Mouse (Mus musculus) limb, embryonic 11.5 days (tissue): Measurements from ENCODE around the gene Me1. TPM values are rescaled to one million over a fixed set of nuclear protein-coding genes. Genes with fewer than 3 reads are reported as not detected.

Experiments
- ATAC-seq: fragments of 200-750 bp; cut with Nextera tagmentation; 2 replicates; pipeline ENCODE4 v1.8.0; 2017; ENCODE audit warnings: low read depth; ENCODE audit not compliant: insufficient number of reproducible peaks, low FRiP score, low TSS enrichment
- DNase-seq: peaks from one replicate; pipeline ENCODE4 v3.0.0-alpha.2; 2015; ENCODE audit warnings: low spot score
- H3K27ac ChIP-seq: fragments of 300-500 bp; sonication (generic); replicated peaks from 2 replicates; pipeline ENCODE4 v1.5.1; 2014; ENCODE audit warnings: low read depth, mild to moderate bottlenecking, low read length
- H3K27me3 ChIP-seq: fragments of 300-500 bp; sonication (generic); 2 replicates; pipeline ENCODE4 v1.6.1; 2014; ENCODE audit warnings: mild to moderate bottlenecking, low read length, mixed read lengths; ENCODE audit not compliant: control insufficient read depth, insufficient read depth
- H3K36me3 ChIP-seq: fragments of 300-500 bp; sonication (generic); 2 replicates; pipeline ENCODE4 v1.6.1; 2014; ENCODE audit warnings: mild to moderate bottlenecking, low read length, moderate library complexity, mixed read lengths; ENCODE audit not compliant: control insufficient read depth, insufficient read depth
- H3K4me1 ChIP-seq: fragments of 300-500 bp; sonication (generic); 2 replicates; pipeline ENCODE4 v1.6.1; 2014; ENCODE audit warnings: low read length, mixed read lengths; ENCODE audit not compliant: control insufficient read depth, insufficient read depth
- H3K4me2 ChIP-seq: fragments of 300-500 bp; sonication (generic); 2 replicates; pipeline ENCODE4 v1.6.1; 2014; ENCODE audit warnings: low read depth, mild to moderate bottlenecking, moderate library complexity; ENCODE audit not compliant: severe bottlenecking
- H3K4me3 ChIP-seq: fragments of 300-500 bp; sonication (generic); 2 replicates; pipeline ENCODE4 v1.5.1; 2014; ENCODE audit warnings: low read depth, low read length
- H3K9ac ChIP-seq: fragments of 300-500 bp; sonication (generic); 2 replicates; pipeline ENCODE4 v1.6.1; 2014; ENCODE audit warnings: mild to moderate bottlenecking, low read length
- H3K9me3 ChIP-seq: fragments of 300-500 bp; sonication (generic); 2 replicates; pipeline ENCODE4 v1.6.1; 2016; ENCODE audit warnings: low read length; ENCODE audit not compliant: control insufficient read depth
- WGBS: fragments of 180-500 bp; shearing (Covaris S2); extraction: QIAGEN DNeasy Blood & Tissue Kit; methylation state at CpG from one replicate; pipeline ENCODE4 v1.1.7; 2014; 5-methylcytosine and 5-hydroxymethylcytosine counted together
- polyA plus RNA-seq: library from polyadenylated mRNA; unstranded; fragments of >200 nt; fragmentation: Nextera tagmentation; extraction: Ambion mirVana; gene quantifications from 2 replicates; pipeline ENCODE4 v1.2.1, GENCODE M21; 2014

The Me1 gene
- polyA plus RNA-seq, 1 experiment from 2014 or later = 11.4 TPM

- Histone ChIP-seq H3K4me3 (no peak overlapping the region), H3K27me3 (no peaks in the 10 kb centered on the region), H3K4me1 (no peaks in the 10 kb centered on the region; the same call in 1 of the 2 replicates), H3K36me3 (no peaks in the 10 kb centered on the region), H3K9me3 (no peaks in the 10 kb centered on the region), H3K27ac (no peak overlapping the region), H3K9ac (no peak overlapping the region), H3K4me2 (no peak overlapping the region)
- ATAC-seq = no peak
- no peak for DNase-seq
- 97% methylated on average over 3 of the region's 3 CpGs for WGBS
These were observed 34.5 kb downstream of the Me1 start for GRCm38 (mm10) chr9:86661266-86661665.

DNA sequence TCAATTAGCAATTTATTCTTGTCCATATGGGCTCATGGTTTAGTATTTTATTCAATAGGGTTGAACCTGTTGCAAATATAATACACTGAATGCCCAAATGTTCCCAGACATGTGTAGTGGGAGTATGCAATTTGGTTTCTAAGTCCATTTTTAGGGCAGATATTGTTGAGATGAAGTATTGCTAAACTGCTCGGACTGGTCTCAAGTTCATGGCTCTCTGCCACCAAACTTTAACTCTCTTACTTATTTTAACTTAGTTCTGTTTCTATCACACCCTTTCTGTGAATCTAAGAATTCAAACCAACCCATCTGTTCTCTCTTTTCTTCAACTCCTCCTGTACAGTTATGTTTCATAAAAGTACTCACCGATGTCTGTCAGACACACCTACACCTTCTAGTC is 35.4 kb downstream of the Me1 start:
- Histone ChIP-seq H3K4me1 (no peaks in the 10 kb centered on the region; the same call in 1 of the 2 replicates), H3K4me3 (no peak overlapping the region), H3K4me2 (no peak overlapping the region), H3K27ac (no peak overlapping the region), H3K9ac (no peak overlapping the region), H3K27me3 (no peaks in the 10 kb centered on the region), H3K9me3 (no peaks in the 10 kb centered on the region), H3K36me3 (no peaks in the 10 kb centered on the region)
- DNase-seq = no peak
- WGBS = 93% methylated on average over 2 of the region's 2 CpGs
- no peak for ATAC-seq

- no peak overlapping the region for H3K4me3 ChIP-seq
- 67% methylated on average over 4 of the region's 4 CpGs for WGBS
- H3K4me2 ChIP-seq = no peak overlapping the region
- no peaks in the 10 kb centered on the region for H3K9me3 ChIP-seq
- no peaks in the 10 kb centered on the region for H3K36me3 ChIP-seq
- H3K4me1 ChIP-seq = no peaks in the 10 kb centered on the region; the same call in 1 of the 2 replicates
- DNase-seq (peak; percentile 32), ATAC-seq (peak; percentile 63)
- no peak overlapping the region for H3K27ac ChIP-seq
- no peak overlapping the region for H3K9ac ChIP-seq
- no peaks in the 10 kb centered on the region for H3K27me3 ChIP-seq
These were observed 37.4 kb downstream of the Me1 start for GRCm38 (mm10) chr9:86658347-86658746.

DNA sequence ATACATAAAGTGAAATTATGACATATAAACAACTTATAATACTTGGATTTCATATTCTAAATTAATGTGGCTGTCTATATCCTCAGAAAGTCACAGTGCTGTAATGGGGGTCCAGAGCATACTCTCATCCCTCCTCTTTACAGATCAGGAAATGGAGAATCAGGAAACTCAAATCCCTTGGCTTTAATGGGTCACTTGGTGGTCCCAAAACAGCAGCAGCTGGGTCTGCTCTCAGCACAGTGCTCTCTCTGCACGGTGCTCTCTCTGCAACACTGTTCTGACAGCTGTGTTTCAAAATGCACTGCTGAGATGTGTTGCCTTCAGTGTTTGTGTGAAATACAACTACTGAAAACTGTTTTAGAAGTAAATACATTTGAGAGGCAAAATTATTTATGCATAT is 43.6 kb downstream of the Me1 start:
- no peak for ATAC-seq
- Histone ChIP-seq H3K4me2 (no peak overlapping the region), H3K27me3 (no peaks in the 10 kb centered on the region), H3K9me3 (no peaks in the 10 kb centered on the region), H3K4me3 (no peak overlapping the region), H3K9ac (no peak overlapping the region), H3K4me1 (no peaks in the 10 kb centered on the region), H3K36me3 (no peaks in the 10 kb centered on the region), H3K27ac (no peak overlapping the region)
- no peak for DNase-seq
- WGBS = 56% methylated on average over 1 of the region's 1 CpGs

GRCm38 (mm10) chr9:86651254-86651653 is 44.5 kb downstream of the Me1 start:
- no peaks in the 10 kb centered on the region for H3K9me3 ChIP-seq
- H3K9ac ChIP-seq = no peak overlapping the region
- no peaks in the 10 kb centered on the region for H3K27me3 ChIP-seq
- WGBS = 65% methylated on average over 3 of the region's 3 CpGs
- DNase-seq = no peak
- H3K36me3 ChIP-seq = no peaks in the 10 kb centered on the region
- H3K4me1 ChIP-seq = no peaks in the 10 kb centered on the region
- ATAC-seq = no peak
- H3K4me2 ChIP-seq = no peak overlapping the region
- H3K4me3 ChIP-seq = no peak overlapping the region
- no peak overlapping the region for H3K27ac ChIP-seq

DNA sequence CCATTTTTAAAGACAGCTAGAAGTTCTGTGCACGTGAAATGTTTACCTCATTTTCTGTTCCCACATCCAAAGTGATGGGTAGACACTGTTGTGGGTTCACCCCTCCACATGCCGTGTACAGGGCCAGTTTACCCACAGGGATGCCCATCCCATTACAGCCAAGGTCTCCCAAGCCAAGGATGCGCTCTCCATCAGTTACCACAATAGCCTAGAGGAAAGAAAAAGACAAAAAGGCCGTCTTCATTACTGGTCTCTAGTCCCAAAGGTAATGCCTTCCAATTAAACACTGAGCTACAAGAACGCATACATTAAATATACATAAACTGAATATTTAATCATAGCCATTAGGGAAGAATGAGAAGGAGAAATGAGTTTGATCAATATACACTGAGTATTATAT is 44.9 kb downstream of the Me1 start:
- Histone ChIP-seq H3K4me2 (no peak overlapping the region), H3K27ac (no peak overlapping the region), H3K9me3 (no peaks in the 10 kb centered on the region), H3K4me3 (no peak overlapping the region), H3K27me3 (no peaks in the 10 kb centered on the region), H3K9ac (no peak overlapping the region), H3K4me1 (no peaks in the 10 kb centered on the region), H3K36me3 (no peaks in the 10 kb centered on the region)
- no peak for DNase-seq
- ATAC-seq = no peak
- WGBS = 87% methylated on average over 5 of the region's 5 CpGs

DNA sequence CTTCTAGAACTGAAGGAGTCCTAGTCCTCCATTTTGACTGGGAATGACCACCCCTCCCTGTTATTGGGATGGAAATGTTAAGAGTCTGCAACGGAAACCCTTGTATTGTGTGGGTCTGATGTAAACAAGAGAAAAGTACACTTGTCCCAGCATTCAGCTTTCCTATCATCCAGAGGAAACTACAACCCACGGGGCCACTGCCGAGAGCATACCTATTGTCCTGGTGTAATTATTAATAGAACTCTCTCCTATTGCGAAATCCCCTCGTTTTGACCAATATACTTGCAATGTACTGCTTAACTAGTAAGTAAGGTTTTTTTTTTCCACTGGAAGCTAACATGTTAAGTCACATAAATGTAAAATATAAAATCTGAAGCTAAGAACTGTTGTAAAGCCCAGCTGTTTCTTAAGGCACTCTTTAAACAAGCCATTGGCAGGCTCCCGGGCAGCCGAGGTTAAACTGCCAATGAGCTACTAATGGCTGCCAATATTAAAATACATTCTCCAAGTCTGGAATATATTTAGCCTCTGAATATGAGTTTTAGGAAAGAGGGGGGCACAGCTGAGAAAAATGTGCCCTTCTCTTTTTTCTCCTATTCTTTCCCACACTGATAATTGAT is 47.7 kb downstream of the Me1 start:
- WGBS = 79% methylated on average over 7 of the region's 7 CpGs
- Histone ChIP-seq H3K36me3 (no peaks in the 10 kb centered on the region), H3K9ac (no peak overlapping the region), H3K27ac (no peak overlapping the region), H3K4me2 (no peak overlapping the region), H3K27me3 (no peaks in the 10 kb centered on the region), H3K9me3 (no peaks in the 10 kb centered on the region), H3K4me3 (no peak overlapping the region), H3K4me1 (no peaks in the 10 kb centered on the region)
- DNase-seq (no peak), ATAC-seq (no peak)

DNA sequence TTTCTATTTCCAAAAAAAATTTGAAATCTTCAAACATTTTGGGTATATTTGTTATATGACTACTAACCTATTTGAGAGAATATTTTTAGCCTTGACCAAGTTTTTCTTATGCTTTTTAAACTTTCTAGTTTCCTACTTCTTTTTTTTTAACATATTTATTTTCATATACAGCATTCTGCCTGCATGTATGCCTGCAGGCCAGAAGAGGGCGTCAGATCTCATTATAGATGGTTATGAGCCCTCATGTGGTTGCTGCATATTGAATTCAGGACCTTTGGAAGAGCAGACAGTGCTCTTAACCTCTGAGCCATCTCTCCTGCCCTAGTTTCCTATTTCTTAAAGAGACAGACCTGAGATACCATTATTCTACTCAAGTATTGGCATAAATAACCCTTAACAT is 48.9 kb downstream of the Me1 start:
- H3K4me3 ChIP-seq = no peak overlapping the region
- no peak overlapping the region for H3K4me2 ChIP-seq
- no peaks in the 10 kb centered on the region for H3K27me3 ChIP-seq
- DNase-seq = no peak
- no peaks in the 10 kb centered on the region for H3K9me3 ChIP-seq
- H3K36me3 ChIP-seq = no peaks in the 10 kb centered on the region
- no peak overlapping the region for H3K27ac ChIP-seq
- H3K4me1 ChIP-seq = no peaks in the 10 kb centered on the region
- no peak overlapping the region for H3K9ac ChIP-seq
- WGBS = 0% methylated on average over 1 of the region's 1 CpGs
- ATAC-seq = no peak

DNA sequence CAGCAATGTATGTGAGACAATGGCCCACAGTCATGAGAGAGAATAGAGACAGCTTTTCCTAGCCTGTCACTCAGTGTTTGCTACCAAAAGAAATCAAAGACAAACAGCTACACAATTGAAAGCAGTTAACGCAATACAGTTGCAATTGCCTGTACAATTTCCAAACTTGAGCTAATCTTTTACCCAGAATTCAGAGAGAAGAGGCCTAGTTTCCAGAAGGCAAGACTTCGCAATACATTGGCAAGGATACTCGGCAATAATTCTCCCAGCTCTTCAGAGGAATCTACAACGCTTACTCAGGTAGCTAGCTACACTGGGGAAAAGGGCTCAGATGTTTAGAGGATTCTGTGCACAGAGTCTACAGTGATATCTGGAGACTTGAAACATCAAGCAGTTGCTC is 52.3 kb downstream of the Me1 start:
- H3K27ac ChIP-seq = no peak overlapping the region
- no peaks in the 10 kb centered on the region for H3K4me1 ChIP-seq
- no peak overlapping the region for H3K4me2 ChIP-seq
- no peak overlapping the region for H3K9ac ChIP-seq
- ATAC-seq = no peak
- H3K9me3 ChIP-seq = no peaks in the 10 kb centered on the region
- DNase-seq = no peak
- no peaks in the 10 kb centered on the region for H3K36me3 ChIP-seq
- H3K27me3 ChIP-seq = no peaks in the 10 kb centered on the region
- 96% methylated on average over 4 of the region's 4 CpGs for WGBS
- no peak overlapping the region for H3K4me3 ChIP-seq
